Mouse (Mus musculus) 3134 (cell line): Measurements from ENCODE around the gene Prkg2.
A peak's percentile ranks its signal among the peaks of the same experiment; 100 is the strongest.

Experiments
- DNase-seq: peaks from one replicate; pipeline ENCODE4 v3.0.0-alpha.2; 2011; ENCODE audit warnings: low spot score; ENCODE audit not compliant: insufficient read length; ENCODE audit errors: extremely low read depth

Prkg2 gene

GRCm38 (mm10) chr5:98978316-98978715 is 58.8 kb downstream of the Prkg2 start:
- no peak for DNase-seq

DNA sequence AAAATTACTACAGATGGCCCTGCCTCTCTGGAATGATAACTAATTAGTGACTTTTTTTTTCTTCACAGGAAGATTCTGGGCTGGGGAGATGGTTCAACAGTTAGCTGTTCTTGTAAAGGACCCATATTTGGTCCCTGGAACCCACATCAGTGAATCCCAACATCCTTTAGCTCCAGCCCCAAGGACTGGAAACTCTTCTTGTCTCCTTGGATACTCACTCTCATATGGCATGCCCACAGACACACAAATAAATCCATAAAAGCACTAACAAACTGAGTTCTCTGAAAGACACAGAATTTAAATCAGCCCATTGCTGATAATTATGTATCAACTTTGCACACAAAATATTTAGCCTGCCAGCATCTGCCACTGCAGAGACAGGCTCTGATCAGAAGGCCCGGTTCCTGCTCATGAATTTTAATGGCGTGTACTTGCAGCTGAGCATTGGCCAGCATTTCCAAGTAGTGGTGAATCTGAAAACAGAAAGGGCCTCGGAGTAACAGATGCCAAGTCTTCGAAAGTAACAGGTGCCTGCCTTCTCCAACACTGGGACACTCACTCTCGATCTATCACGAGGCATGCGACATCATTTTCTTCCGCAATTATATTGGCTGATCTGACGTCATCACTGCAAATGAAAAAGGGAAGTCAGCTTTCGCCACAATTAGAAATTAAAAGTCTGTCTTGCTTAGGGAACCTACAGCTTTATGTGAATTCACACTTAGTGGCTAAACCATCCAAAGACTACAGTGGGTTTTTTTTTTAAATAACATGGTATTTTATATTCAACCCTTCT is 61.1 kb downstream of the Prkg2 start:
- no peak for DNase-seq

GRCm38 (mm10) chr5:98966679-98967078 is 70.5 kb downstream of the Prkg2 start:
- DNase-seq = no peak

DNA sequence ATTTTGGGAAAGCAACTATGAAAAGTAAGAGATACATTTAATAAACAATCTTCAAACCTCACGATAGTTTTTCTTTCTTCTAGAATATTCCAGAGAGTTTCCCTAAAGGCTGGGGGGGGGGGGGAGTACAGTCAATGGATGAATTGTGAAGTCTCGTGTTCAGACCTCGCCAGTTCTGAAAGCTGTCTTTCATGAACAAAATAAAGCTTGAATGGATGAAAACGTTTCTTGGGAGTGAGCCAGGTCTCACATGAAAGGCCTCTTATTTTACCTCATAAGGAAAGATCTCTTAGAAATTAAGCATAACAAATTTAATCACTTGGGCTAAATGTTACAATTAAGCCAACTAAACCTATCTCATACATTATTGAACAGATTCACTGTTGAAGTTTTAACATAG is 72.0 kb downstream of the Prkg2 start:
- no peak for DNase-seq

DNA sequence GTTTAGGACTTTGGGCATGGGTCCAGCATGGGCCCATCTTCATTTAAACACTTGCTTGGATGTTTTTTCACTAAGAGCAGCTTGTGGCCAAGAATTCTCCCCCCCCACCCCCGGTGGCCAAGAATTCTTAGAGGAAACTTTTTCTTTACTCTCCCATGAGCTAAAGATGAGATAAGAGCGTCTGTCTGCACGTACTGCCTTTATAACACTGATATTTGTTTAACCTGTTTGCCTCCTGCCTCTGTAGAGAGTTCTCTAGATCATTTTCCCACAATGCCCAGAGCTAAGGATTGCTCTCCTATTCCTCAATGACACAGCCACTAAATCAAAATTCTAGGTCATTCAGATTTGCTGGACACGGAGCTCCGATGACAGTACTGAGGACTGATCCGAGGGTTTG is 72.8 kb downstream of the Prkg2 start:
- no peak for DNase-seq

- no peak for DNase-seq
Observed at GRCm38 (mm10) chr5:98962472-98962871, 74.7 kb downstream of the Prkg2 start.

DNA sequence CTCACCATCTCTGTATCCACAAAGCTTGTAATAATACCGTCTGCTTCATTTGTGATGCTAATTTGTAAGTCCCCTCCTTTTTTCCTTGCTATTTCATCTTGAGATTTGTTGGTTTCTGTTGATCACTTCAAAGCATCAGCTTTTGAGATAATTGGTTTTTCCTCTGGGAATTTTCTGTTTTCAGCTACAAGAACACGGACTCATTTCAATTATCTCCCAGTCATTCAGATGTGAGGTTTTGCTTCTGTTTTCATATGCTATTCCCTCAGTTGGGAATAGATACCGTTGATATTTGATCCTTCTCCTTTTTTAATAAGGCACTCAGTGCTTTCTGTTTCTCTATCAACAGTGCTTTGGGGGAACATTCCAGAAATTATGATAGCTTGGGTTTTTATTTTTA is 81.6 kb downstream of the Prkg2 start:
- no peak for DNase-seq

GRCm38 (mm10) chr5:98953386-98953785 is 83.8 kb downstream of the Prkg2 start:
- no peak for DNase-seq

- DNase-seq = no peak
Observed at GRCm38 (mm10) chr5:98951566-98951965, 85.6 kb downstream of the Prkg2 start.

GRCm38 (mm10) chr5:98950495-98951092 is 86.6 kb downstream of the Prkg2 start:
- DNase-seq = no peak

- DNase-seq = no peak
Observed at GRCm38 (mm10) chr5:98949784-98950183, 87.4 kb downstream of the Prkg2 start.

- no peak for DNase-seq
Observed at GRCm38 (mm10) chr5:98946656-98947055, 90.5 kb downstream of the Prkg2 start.

DNA sequence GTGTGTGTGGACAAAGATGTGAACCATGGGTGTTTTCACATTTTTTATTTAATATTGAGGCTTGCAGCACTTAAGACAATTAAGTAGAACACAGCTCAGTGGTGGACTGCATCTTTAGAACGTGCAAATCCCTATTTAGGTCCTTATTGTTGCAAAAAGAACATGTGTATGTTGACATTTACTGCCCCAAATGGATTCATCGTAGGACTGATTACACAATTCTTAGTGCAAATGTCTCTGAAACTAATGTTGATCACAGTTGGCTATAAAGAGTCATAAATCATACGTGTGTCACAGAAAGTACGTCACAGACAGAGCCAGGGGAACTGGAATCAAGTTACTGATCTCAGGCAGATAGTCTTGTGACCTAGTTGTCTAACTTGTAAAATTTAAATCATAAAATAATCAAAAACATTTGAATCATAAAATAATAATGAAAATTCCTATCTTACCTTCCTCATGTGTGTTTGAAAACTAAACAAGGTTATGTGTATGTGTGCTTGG is 91.0 kb downstream of the Prkg2 start:
- DNase-seq = no peak

GRCm38 (mm10) chr5:98943776-98944175 is 93.4 kb downstream of the Prkg2 start:
- peak; percentile 84 for DNase-seq

- DNase-seq = peak; percentile 49
Observed at GRCm38 (mm10) chr5:98940731-98941130, 96.4 kb downstream of the Prkg2 start.

DNA sequence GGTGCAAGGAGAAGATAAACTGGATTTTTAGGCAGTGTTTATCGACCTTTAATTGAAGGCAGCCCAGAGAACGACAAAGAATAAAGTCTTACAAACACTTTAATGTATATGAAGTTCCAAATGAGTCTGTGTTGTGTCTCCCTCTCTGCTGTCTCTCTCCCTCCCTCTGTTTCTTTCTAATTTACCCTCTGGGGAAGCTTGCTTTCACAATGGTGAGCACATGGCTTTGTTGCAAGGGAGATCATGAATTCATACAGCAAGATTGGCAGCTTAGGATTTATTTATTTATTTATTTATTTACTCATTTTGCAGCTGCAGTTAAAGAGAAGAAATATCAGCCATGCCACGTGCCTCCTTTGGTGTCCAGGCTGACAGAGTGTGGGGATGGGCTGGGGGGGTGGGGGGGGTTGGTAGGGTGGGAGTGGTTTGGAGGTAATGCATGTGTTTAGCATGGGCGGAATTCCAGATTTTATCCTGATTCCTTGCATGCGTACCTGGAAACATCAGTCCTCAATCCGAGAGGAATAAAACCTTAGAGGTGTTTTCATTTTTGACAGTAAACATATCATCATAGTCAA is 97.4 kb downstream of the Prkg2 start:
- DNase-seq = no peak

DNA sequence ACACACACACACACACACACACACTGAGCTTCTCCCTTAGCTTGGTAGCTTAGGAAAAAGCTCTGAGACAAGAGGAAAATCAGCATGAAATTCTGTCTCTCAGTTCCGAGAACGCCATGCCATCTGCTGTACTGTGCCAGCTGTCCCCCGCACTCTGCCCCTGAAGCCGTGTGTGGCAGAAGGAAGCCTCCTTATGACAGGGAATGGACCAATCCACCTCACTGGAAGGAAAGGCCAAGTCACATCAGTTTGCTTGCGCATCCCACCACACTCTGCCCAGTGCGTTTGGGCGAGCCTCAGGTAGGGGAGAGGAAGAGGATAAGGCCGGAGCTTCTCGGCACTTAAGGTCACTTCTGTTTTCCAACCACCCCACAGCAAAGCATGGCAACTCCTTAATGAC is 98.0 kb downstream of the Prkg2 start:
- DNase-seq = no peak

DNA sequence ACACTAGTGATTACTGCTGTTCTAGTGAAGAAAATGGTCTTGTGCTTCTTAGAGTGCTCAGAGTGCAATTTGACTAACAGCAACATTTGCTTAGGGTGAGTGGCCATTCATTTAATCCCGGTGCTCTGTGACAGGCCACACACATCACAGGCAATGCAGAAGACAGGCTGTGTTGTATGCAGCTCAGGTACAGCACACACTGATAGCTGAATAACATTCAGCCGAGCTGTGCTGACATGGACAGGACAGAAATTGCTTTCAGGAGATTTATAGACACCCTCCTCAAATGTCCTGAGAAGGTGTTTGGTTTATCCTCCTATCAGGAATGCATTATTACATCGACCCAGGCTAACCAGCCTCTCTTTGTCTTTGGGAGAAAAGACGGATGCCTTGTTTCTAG is 99.3 kb downstream of the Prkg2 start:
- no peak for DNase-seq

DNA sequence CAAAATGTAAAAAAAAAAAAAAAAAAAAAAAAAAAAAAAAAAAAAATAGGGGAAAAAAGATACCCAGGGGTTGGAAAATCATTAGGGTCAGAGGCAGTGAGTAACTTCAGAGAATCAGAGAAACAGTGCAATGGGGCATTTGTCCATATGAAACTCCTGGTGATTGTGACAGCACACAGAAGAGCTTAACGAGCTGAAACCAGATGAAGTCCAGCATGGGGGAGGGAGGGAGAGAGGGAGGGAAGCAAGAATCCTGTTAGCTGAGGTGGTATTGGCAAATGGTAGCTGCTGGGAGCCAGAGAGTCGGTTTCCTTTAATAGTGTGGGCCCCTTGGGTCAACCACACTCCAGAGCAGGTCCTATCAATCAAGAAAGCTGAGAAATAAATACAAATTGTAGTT is 100.5 kb downstream of the Prkg2 start:
- no peak for DNase-seq

- no peak for DNase-seq
Observed at GRCm38 (mm10) chr5:98935930-98936329, 101.2 kb downstream of the Prkg2 start.

DNA sequence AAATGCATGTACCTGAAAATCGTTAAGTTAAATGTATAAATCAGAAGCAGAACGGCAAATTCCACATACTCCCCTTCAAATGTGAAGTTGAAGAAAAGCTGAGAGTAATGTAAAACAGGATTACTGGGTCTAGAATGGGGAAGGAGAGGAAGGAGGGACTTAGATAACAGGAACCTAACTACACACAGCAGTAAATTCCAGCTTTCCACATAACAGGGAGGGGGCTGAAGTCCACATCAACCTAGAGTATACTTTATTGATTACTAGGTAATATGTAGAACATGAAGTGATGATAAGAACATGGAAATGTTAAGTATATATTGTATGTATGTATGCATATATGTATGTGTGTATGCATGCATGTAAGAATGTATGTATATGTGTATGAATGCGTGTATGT is 114.2 kb downstream of the Prkg2 start:
- DNase-seq = no peak

DNA sequence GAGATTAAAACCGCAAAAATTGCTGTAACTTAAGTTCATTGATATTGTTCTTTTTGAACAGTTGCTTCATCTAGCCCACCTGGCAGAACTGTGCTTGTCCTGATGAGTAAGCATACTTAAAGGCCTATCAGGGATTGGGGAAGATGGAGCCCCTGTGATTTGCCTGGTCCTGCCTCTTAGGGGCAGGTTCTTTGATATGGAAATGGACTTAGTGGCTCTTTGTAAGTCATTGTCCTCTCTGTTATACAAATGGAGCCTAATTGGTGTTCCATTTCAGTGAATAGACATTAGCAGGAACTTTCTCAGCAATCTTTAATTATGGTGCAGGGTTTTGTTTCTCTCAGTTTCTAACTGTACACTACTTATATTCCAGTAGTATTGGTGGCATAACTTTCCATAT is 115.5 kb downstream of the Prkg2 start:
- no peak for DNase-seq
